In the genomic region with DNA sequence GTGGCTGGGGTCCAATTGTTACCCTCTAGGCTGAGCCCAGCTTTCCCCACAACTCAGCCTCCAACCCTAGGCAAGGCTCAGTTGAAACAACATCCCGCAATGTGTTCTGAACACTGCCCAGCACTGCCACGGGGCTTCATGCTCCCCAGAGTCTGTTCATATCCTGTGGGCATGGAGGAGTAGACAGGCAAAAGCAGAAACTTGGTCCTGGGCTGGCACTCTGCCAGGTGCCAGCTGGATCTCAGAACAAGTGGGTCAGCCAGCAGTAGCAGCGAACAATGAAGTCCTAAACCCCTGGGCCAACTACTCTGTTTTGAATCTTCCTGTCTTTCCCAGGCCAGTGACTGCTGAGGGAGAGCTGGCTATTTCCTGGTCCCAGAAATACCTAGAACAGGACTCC, we compare ENCODE assay signal across 8 mouse cellular contexts. TPM values are rescaled to one million over a fixed set of nuclear protein-coding genes. Genes with fewer than 3 reads are reported as not detected.
DNase-seq lines count a peak whose midpoint lies in the region; ATAC-seq and TF ChIP-seq lines count a peak whose summit lies in the region.

No protein-coding gene starts in this region.

- H3K4me3 ChIP-seq in embryonic facial prominence, embryonic 10.5 days, result no peak overlapping the region
- H3K4me3 ChIP-seq in intestine, postnatal 0 days (ENCODE audit: low read depth, low read length), result no peak overlapping the region
- H3K4me3 ChIP-seq in olfactory bulb, adult 2 months (ENCODE audit: insufficient read depth, low read depth, low read length), result no peak overlapping the region

- no peaks in the 10 kb centered on the region for H3K27me3 ChIP-seq in embryonic facial prominence, embryonic 10.5 days (replicated peaks; ENCODE audit: low read depth, poor library complexity, severe bottlenecking)
- no peaks in the 10 kb centered on the region for H3K27me3 ChIP-seq in intestine, postnatal 0 days (replicated peaks; ENCODE audit: control insufficient read depth, insufficient read depth, low read length)

- no peak for ATAC-seq in intestine, postnatal 0 days
- no peak for ATAC-seq in megakaryocyte, adult 5-6 weeks (ENCODE audit: poor library complexity, severe bottlenecking)

- H3K36me3 ChIP-seq in embryonic facial prominence, embryonic 10.5 days (replicated peaks), result peaks cover 92% of the 10 kb centered on the region
- H3K36me3 ChIP-seq in intestine, postnatal 0 days (ENCODE audit: control insufficient read depth, insufficient read depth), result peaks cover 56% of the 10 kb centered on the region

- peaks cover 3% of the 10 kb centered on the region for H3K4me1 ChIP-seq in embryonic facial prominence, embryonic 10.5 days
- no peaks in the 10 kb centered on the region for H3K4me1 ChIP-seq in intestine, postnatal 0 days (replicated peaks; ENCODE audit: control insufficient read depth, insufficient read depth, low read length)
- peaks cover 35% of the 10 kb centered on the region for H3K4me1 ChIP-seq in olfactory bulb, adult 2 months (ENCODE audit: control insufficient read depth, insufficient read depth, low read length)

- H3K27ac ChIP-seq in embryonic facial prominence, embryonic 10.5 days (replicated peaks), result 0 out of 2 replicates have a peak overlapping the region, but pooled peaks have one; percentile 31
- H3K27ac ChIP-seq in intestine, postnatal 0 days (ENCODE audit: low read depth, low read length), result 0 out of 2 replicates have a peak overlapping the region, but pooled peaks have one; percentile 42
- peak overlapping the region; percentile 38; the same call in 1 of the 2 replicates for H3K27ac ChIP-seq in olfactory bulb, adult 2 months (ENCODE audit: insufficient read depth, low read depth, low read length)

- WGBS in embryonic facial prominence, embryonic 10.5 days, result 90% methylated on average over 3 of the region's 3 CpGs
- WGBS in intestine, postnatal 0 days, result 76% methylated on average over 3 of the region's 3 CpGs
- WGBS in olfactory bulb, adult 2 months, result 32% methylated on average over 3 of the region's 3 CpGs

- no peak for TF ChIP-seq CTCF in intestine, postnatal 0 days (IDR thresholded peaks at IDR 0.05; ENCODE audit: low read depth)
- TF ChIP-seq CTCF in olfactory bulb, adult 2 months (IDR thresholded peaks at IDR 0.05; ENCODE audit: insufficient read depth, low read depth, low read length), result no peak

- DNase-seq in layer of hippocampus, adult 11-12 months (ENCODE audit: low spot score), result peak; percentile 55
- no peak for DNase-seq in layer of hippocampus, postnatal 25 days (ENCODE audit: extremely low spot score in 1 of 2, low spot score in 1 of 2)
- peak; percentile 41 for DNase-seq in MN1 (ENCODE audit: low spot score)
- DNase-seq in embryonic facial prominence, embryonic 10.5 days (ENCODE audit: low spot score), result no peak
- DNase-seq in gastrocnemius, postnatal 4 days (ENCODE audit: low spot score in 2 of 2), result no peak

- no peak for TF ChIP-seq POLR2A in olfactory bulb, adult 2 months (IDR thresholded peaks at IDR 0.05; ENCODE audit: insufficient read depth, low read depth, low read length)

- H3K9me3 ChIP-seq in embryonic facial prominence, embryonic 10.5 days, result no peaks in the 10 kb centered on the region
- H3K9me3 ChIP-seq in intestine, postnatal 0 days (ENCODE audit: control insufficient read depth), result no peaks in the 10 kb centered on the region

- no peak overlapping the region; the same call in 1 of the 2 replicates for H3K9ac ChIP-seq in intestine, postnatal 0 days (ENCODE audit: low read depth, low read length)

- no peak overlapping the region for H3K4me2 ChIP-seq in intestine, postnatal 0 days (replicated peaks; ENCODE audit: low read depth)

RNA-seq across cellular contexts. Expression of a gene that starts 8.6 kb away (rescaled TPM):
- 1 to 10 TPM; 8.6 to 9.3 TPM for total RNA-seq in layer of hippocampus, postnatal 25 days (2021)
- 5.3 and 5.8 TPM in 2 replicates for polyA plus RNA-seq in embryonic facial prominence, embryonic 10.5 days (2016; fragmentation: Nextera tagmentation; extraction: Ambion mirVana)
- 16.9 and 18.7 TPM in 2 replicates for polyA plus RNA-seq in intestine, postnatal 0 days (2015; fragmentation: Nextera tagmentation; extraction: Ambion mirVana)
- polyA plus RNA-seq in olfactory bulb, adult 2 months (2012; ENCODE audit: insufficient read depth, insufficient read length, low replicate concordance, missing spikeins), result not detected in 2 replicates
- total RNA-seq in megakaryocyte, adult 5-6 weeks (2015), result 20.1 and 20.5 TPM in 2 replicates
- 20.1 and 21.9 TPM in 2 replicates for total RNA-seq in megakaryocyte, adult 5-6 weeks (2017)
- 10 to 100 TPM; 11.7 to 12.2 TPM for total RNA-seq in gastrocnemius, postnatal 4 days (2021)

RNA-seq across cellular contexts. Expression of a gene that starts 40.4 kb away (rescaled TPM):
- total RNA-seq in layer of hippocampus, postnatal 25 days (2021), result 10 to 100 TPM; 16.4 to 17.6 TPM
- 8.1 and 8.9 TPM in 2 replicates for polyA plus RNA-seq in embryonic facial prominence, embryonic 10.5 days (2016; fragmentation: Nextera tagmentation; extraction: Ambion mirVana)
- 4.7 and 5.2 TPM in 2 replicates for polyA plus RNA-seq in intestine, postnatal 0 days (2015; fragmentation: Nextera tagmentation; extraction: Ambion mirVana)
- not detected in 2 replicates for polyA plus RNA-seq in olfactory bulb, adult 2 months (2012; ENCODE audit: insufficient read depth, insufficient read length, low replicate concordance, missing spikeins)
- 28.4 and 29.4 TPM in 2 replicates for total RNA-seq in megakaryocyte, adult 5-6 weeks (2015)
- 8.3 and 12.7 TPM in 2 replicates for total RNA-seq in megakaryocyte, adult 5-6 weeks (2017)
- total RNA-seq in gastrocnemius, postnatal 4 days (2021), result 10 to 100 TPM; 12.0 to 12.8 TPM

Comparison
In these comparisons a context has a peak if more than half of its experiments do, and no peak if none do; other contexts are left out.
1. DNase-seq: peak in layer of hippocampus, adult 11-12 months (single experiment) and MN1 (single experiment); none in layer of hippocampus, postnatal 25 days (0 of 2), embryonic facial prominence, embryonic 10.5 days (single experiment) and gastrocnemius, postnatal 4 days (0 of 2).
2. Peak in every context shown above with its lines, with median percentiles within 50 percentile points of each other: H3K27ac ChIP-seq.